Mouse (Mus musculus): ENCODE measurements at regions not wholly inside any gene's neighbourhood (a gene's known extent, or its start where the extent isn't known, plus 50 kb on each side); places are given as distances from the start of the nearest gene placed in this dataset.

GRCm38 (mm10) chr9:30781221-30781620 lies 141.0 kb downstream of the Adamts15 start:
- CTCF ChIA-PET, result no interaction called here
- POLR2A ChIA-PET, result no interaction called here

- ChIA-PET POLR2A (no interaction called here), CTCF (no interaction called here)
Measured at GRCm38 (mm10) chr9:30777816-30778215, 144.4 kb downstream of the Adamts15 start.

GRCm38 (mm10) chr9:30775161-30775560 lies 147.1 kb downstream of the Adamts15 start:
- POLR2A ChIA-PET, result no interaction called here
- CTCF ChIA-PET, result no interaction called here

- CTCF ChIA-PET, result no interaction called here
- POLR2A ChIA-PET, result no interaction called here
Measured at GRCm38 (mm10) chr9:30772456-30772855, 149.8 kb downstream of the Adamts15 start.

- ChIA-PET POLR2A (no interaction called here), CTCF (no interaction called here)
Measured at GRCm38 (mm10) chr9:30770436-30771173, 151.6 kb downstream of the Adamts15 start.

- ChIA-PET CTCF (no interaction called here), POLR2A (interaction anchor here in 1 of 4 experiments (0.6 kb wide), 1 partner anchor 1148 kb away, joined by 3 read pairs; no protein-coding TSS in a partner anchor)
Measured at GRCm38 (mm10) chr9:30769435-30769729, 152.9 kb downstream of the Adamts15 start.

- POLR2A ChIA-PET, result interaction anchor here in 1 of 4 experiments (0.6 kb wide), 1 partner anchor 1148 kb away, joined by 3 read pairs; no protein-coding TSS in a partner anchor
- CTCF ChIA-PET, result no interaction called here
Measured at GRCm38 (mm10) chr9:30768665-30769434, 153.4 kb downstream of the Adamts15 start.

- POLR2A ChIA-PET, result no interaction called here
- CTCF ChIA-PET, result no interaction called here
Measured at GRCm38 (mm10) chr9:30766701-30767100, 155.6 kb downstream of the Adamts15 start.

- CTCF ChIA-PET, result no interaction called here
- POLR2A ChIA-PET, result no interaction called here
Measured at GRCm38 (mm10) chr9:30766171-30766570, 156.1 kb downstream of the Adamts15 start.

- CTCF ChIA-PET, result interaction anchor here in 1 of 4 experiments (0.6 kb wide), 1 partner anchor 285 kb away, joined by 3 read pairs; no protein-coding TSS in a partner anchor
- POLR2A ChIA-PET, result no interaction called here
Measured at GRCm38 (mm10) chr9:30765017-30765569, 157.2 kb downstream of the Adamts15 start.

- POLR2A ChIA-PET, result no interaction called here
- CTCF ChIA-PET, result no interaction called here
Measured at GRCm38 (mm10) chr9:30762913-30763312, 159.3 kb downstream of the Adamts15 start.

- ChIA-PET POLR2A (no interaction called here), CTCF (no interaction called here)
Measured at GRCm38 (mm10) chr9:30758121-30758520, 164.1 kb downstream of the Adamts15 start.

- ChIA-PET POLR2A (no interaction called here), CTCF (no interaction called here)
Measured at GRCm38 (mm10) chr9:30757406-30757805, 164.8 kb downstream of the Adamts15 start.

GRCm38 (mm10) chr9:30756796-30757195 lies 165.5 kb downstream of the Adamts15 start:
- ChIA-PET CTCF (no interaction called here), POLR2A (no interaction called here)

- CTCF ChIA-PET, result no interaction called here
Measured at GRCm38 (mm10) chr9:30755586-30755985, 166.7 kb downstream of the Adamts15 start.

GRCm38 (mm10) chr9:30754826-30755225 lies 167.4 kb downstream of the Adamts15 start:
- POLR2A ChIA-PET, result interaction anchor here in 1 of 4 experiments (0.6 kb wide), 1 partner anchor 328 kb away, joined by 3 read pairs; the partner anchor contains the start of gene Snx19
- CTCF ChIA-PET, result no interaction called here

More at GRCm38 (mm10) chr9:30755586-30755985, 166.7 kb downstream of the Adamts15 start:
- POLR2A ChIA-PET, result no interaction called here

- POLR2A ChIA-PET, result no interaction called here
- CTCF ChIA-PET, result interaction anchor here in 1 of 4 experiments (0.8 kb wide), 1 partner anchor 183 kb away, joined by 3 read pairs; no protein-coding TSS in a partner anchor
Measured at GRCm38 (mm10) chr9:30743471-30743870, 178.8 kb downstream of the Adamts15 start.

GRCm38 (mm10) chr9:30742471-30743098 lies 179.7 kb downstream of the Adamts15 start:
- ChIA-PET CTCF (no interaction called here), POLR2A (no interaction called here)

- ChIA-PET CTCF (no interaction called here), POLR2A (no interaction called here)
Measured at GRCm38 (mm10) chr9:30731687-30732086, 190.6 kb downstream of the Adamts15 start.

- CTCF ChIA-PET, result no interaction called here
- POLR2A ChIA-PET, result no interaction called here
Measured at GRCm38 (mm10) chr9:30723364-30724070, 198.7 kb downstream of the Adamts15 start.

All from embryonic stem cell, embryonic (primary cell).